Mouse (Mus musculus) cerebellum, adult (tissue): ENCODE results near the gene Gcnt7.
A peak's percentile ranks its signal among the peaks of the same experiment; 100 is the strongest.

Source experiments
- ATAC-seq: cut with Nextera tagmentation; 2 replicates; pipeline ENCODE4 v1.9.2; 2017; ENCODE audit warnings: mild to moderate bottlenecking, moderate library complexity, mixed read lengths; ENCODE audit not compliant: insufficient number of reproducible peaks, low FRiP score, low TSS enrichment

Gcnt7 gene

GRCm38 (mm10) chr2:172462813-172463212 lies 4.4 kb upstream of the Gcnt7 start:
- no peak for ATAC-seq

- ATAC-seq = no peak
These were observed 2.3 kb upstream of the Gcnt7 start for GRCm38 (mm10) chr2:172460647-172461046.

- no peak for ATAC-seq
These were observed 5.9 kb downstream of the Gcnt7 start for GRCm38 (mm10) chr2:172452458-172452857.

- no peak for ATAC-seq
These were observed 6.4 kb downstream of the Gcnt7 start for GRCm38 (mm10) chr2:172452031-172452430.

- no peak for ATAC-seq
These were observed 7.8 kb downstream of the Gcnt7 start for GRCm38 (mm10) chr2:172450640-172451039.

- no peak for ATAC-seq
These were observed 10.1 kb downstream of the Gcnt7 start for GRCm38 (mm10) chr2:172448329-172448728.

- no peak for ATAC-seq
These were observed 11.1 kb downstream of the Gcnt7 start for GRCm38 (mm10) chr2:172447317-172447716.

GRCm38 (mm10) chr2:172445617-172446016 lies 12.8 kb downstream of the Gcnt7 start:
- no peak for ATAC-seq

- ATAC-seq = no peak
These were observed 17.2 kb downstream of the Gcnt7 start for GRCm38 (mm10) chr2:172441176-172441575.

- ATAC-seq = peak; percentile 18; the same call in 1 of the 2 replicates
These were observed 17.8 kb downstream of the Gcnt7 start for GRCm38 (mm10) chr2:172440640-172441005.

- peak; percentile 87 for ATAC-seq
These were observed 18.4 kb downstream of the Gcnt7 start, which contains the start of gene Rtf2 for GRCm38 (mm10) chr2:172439843-172440639. Gene Rtf2 (plus strand): TSS chr2:172440556.

- ATAC-seq = no peak
These were observed 20.9 kb downstream of the Gcnt7 start for GRCm38 (mm10) chr2:172437371-172437952.

GRCm38 (mm10) chr2:172433746-172434145 lies 24.6 kb downstream of the Gcnt7 start:
- no peak for ATAC-seq

GRCm38 (mm10) chr2:172430609-172431008 lies 27.8 kb downstream of the Gcnt7 start:
- ATAC-seq = no peak

GRCm38 (mm10) chr2:172418208-172418607 lies 40.2 kb downstream of the Gcnt7 start:
- ATAC-seq = no peak

- ATAC-seq = no peak
These were observed 41.5 kb downstream of the Gcnt7 start for GRCm38 (mm10) chr2:172416876-172417275.

GRCm38 (mm10) chr2:172416218-172416617 lies 42.2 kb downstream of the Gcnt7 start:
- ATAC-seq = no peak

- no peak for ATAC-seq
These were observed 44.5 kb downstream of the Gcnt7 start for GRCm38 (mm10) chr2:172413894-172414293.

- no peak for ATAC-seq
These were observed 45.1 kb downstream of the Gcnt7 start for GRCm38 (mm10) chr2:172413273-172413672.

- no peak for ATAC-seq
These were observed 45.9 kb downstream of the Gcnt7 start for GRCm38 (mm10) chr2:172412454-172412853.

GRCm38 (mm10) chr2:172411091-172411490 lies 47.3 kb downstream of the Gcnt7 start:
- no peak for ATAC-seq

- ATAC-seq = no peak
These were observed 47.7 kb downstream of the Gcnt7 start for GRCm38 (mm10) chr2:172410686-172411085.
